Mouse (Mus musculus) liver, adult 2 months (tissue): ENCODE results near the gene Sema4d.

ENCODE experiments used
- CTCF ChIP-seq: fragments of 200-500 bp; IDR thresholded peaks from 2 replicates; pipeline ENCODE4 v1.5.1; 2011; ENCODE audit warnings: low read depth, low read length, control low read depth
- POLR2A ChIP-seq: fragments of 200-500 bp; IDR thresholded peaks from 2 replicates; pipeline ENCODE4 v1.6.1; 2011; ENCODE audit warnings: low read length, control low read depth; ENCODE audit not compliant: insufficient read depth; ENCODE audit errors: extremely low read depth

DNA sequence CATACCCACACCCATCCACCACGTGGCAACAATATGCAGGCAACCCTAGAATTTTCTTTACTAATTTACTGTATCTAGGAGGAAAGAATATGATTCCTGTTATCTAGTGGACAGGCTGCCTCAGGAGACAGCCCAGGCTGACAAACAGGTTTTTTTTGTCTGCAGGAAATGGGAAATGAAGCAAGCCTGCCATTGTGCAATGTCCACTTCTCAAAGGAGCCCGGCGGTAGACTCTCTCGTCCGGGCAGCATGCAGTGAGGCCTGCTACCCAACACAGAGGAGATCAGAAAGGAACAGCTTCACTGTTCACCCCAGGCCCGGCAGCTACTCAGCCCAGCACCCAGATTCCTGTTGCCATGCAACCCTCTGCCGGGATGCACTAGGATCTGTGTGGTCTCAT is 82.8 kb downstream of the Sema4d start:
- no peak for TF ChIP-seq CTCF
- no peak for TF ChIP-seq POLR2A
